20 mouse cellular contexts compared by ENCODE assay signal in the genomic region with DNA sequence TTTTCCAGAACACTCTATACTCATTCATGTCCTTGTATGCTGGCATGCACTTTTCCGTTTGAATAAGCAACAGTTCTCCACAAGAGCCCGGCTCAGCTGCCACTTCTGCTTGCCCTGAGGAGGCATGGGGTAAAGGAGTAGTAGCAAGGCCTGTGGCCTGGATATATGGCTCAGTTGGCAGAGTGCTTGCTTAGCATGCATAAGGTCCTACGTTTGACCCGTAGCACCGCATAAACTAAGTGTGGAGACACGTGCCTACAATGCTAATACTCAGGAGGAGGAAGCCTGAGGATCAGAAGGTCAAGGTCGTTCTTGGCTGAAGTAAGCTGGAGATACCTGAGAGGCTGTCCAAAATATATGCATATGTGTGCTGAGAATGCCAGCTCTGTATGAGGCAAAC.
DNase-seq lines count a peak whose midpoint lies in the region; ATAC-seq and TF ChIP-seq lines count a peak whose summit lies in the region.
"Had no signal": no experiment of that assay in that cellular context is flagged by ENCODE, and none has a peak within 500 bp of the region (broad histone marks: within the 10 kb centered on the region; RNA-seq: fewer than 3 reads in every experiment).

No protein-coding gene starts in this region.

- H3K4me1 ChIP-seq in lung, postnatal 0 days (ENCODE audit: insufficient read depth, low read depth, low read length), result no peaks in the 10 kb centered on the region
- H3K4me1 ChIP-seq in testis, adult 2 months (ENCODE audit: control insufficient read depth, insufficient read depth, low read length), result no peaks in the 10 kb centered on the region
- H3K4me1 ChIP-seq: embryonic facial prominence, embryonic 13.5 days; forebrain, embryonic 12.5 days; heart, embryonic 12.5 days; hindbrain, embryonic 10.5 days had no signal

- 57% methylated on average over 7 of the region's 7 CpGs for WGBS in lung, postnatal 0 days

- no peaks in the 10 kb centered on the region for H3K36me3 ChIP-seq in lung, postnatal 0 days (ENCODE audit: insufficient read depth, low read length)
- no peaks in the 10 kb centered on the region for H3K36me3 ChIP-seq in testis, adult 2 months (ENCODE audit: control insufficient read depth, insufficient read depth, low read length)
- H3K36me3 ChIP-seq: embryonic facial prominence, embryonic 13.5 days; forebrain, embryonic 12.5 days; hindbrain, embryonic 10.5 days; hindbrain, embryonic 15.5 days had no signal

- no peak overlapping the region for H3K4me2 ChIP-seq in lung, postnatal 0 days (replicated peaks; ENCODE audit: low read depth, low read length)
- H3K4me2 ChIP-seq: embryonic facial prominence, embryonic 13.5 days; forebrain, embryonic 12.5 days; heart, embryonic 12.5 days had no signal

- TF ChIP-seq EP300 in lung, postnatal 0 days (IDR thresholded peaks at IDR 0.05), result no peak

- ATAC-seq in lung, postnatal 0 days, result no peak
- ATAC-seq: CD4-positive, CD25-positive, alpha-beta regulatory T cell, adult 4 months; forebrain, embryonic 16.5 days; inflammation-experienced regulatory T-cells, adult 6 months had no signal

- no peaks in the 10 kb centered on the region for H3K9me3 ChIP-seq in lung, postnatal 0 days (ENCODE audit: low read length)
- H3K9me3 ChIP-seq: embryonic facial prominence, embryonic 13.5 days; forebrain, embryonic 12.5 days; heart, embryonic 12.5 days; hindbrain, embryonic 10.5 days; hindbrain, embryonic 15.5 days had no signal

- peak; percentile 5 for DNase-seq in adrenal gland, postnatal 14 days
- no peak for DNase-seq in adrenal gland, postnatal 10 days
- DNase-seq in lung, postnatal 0 days (ENCODE audit: low spot score), result peak; percentile 24
- no peak for DNase-seq in lung, postnatal 14 days
- DNase-seq in testis, postnatal 10 days (ENCODE audit: low spot score), result no peak
- no peak for DNase-seq in cerebellum, postnatal 25 days
- DNase-seq: adrenal gland, postnatal 36 days; B cell, adult 2 months; cerebellum, adult 2 months; cerebellum, postnatal 14 days; gastrocnemius, postnatal 10 days had no signal

- no peaks in the 10 kb centered on the region for H3K27me3 ChIP-seq in lung, postnatal 0 days (replicated peaks; ENCODE audit: insufficient read depth, low read length)
- H3K27me3 ChIP-seq in testis, adult 2 months (ENCODE audit: control insufficient read depth, insufficient read depth, low read length), result no peaks in the 10 kb centered on the region
- H3K27me3 ChIP-seq: embryonic facial prominence, embryonic 13.5 days; forebrain, embryonic 12.5 days; heart, embryonic 12.5 days; hindbrain, embryonic 15.5 days had no signal

- TF ChIP-seq CTCF in lung, postnatal 0 days (IDR thresholded peaks at IDR 0.05), result no peak
- TF ChIP-seq CTCF in testis, adult 2 months (IDR thresholded peaks at IDR 0.05; ENCODE audit: control insufficient read depth, insufficient read depth, insufficient replicate concordance, low read depth, low read length), result no peak

- no peak overlapping the region for H3K9ac ChIP-seq in lung, postnatal 0 days (replicated peaks; ENCODE audit: low read depth)
- H3K9ac ChIP-seq: embryonic facial prominence, embryonic 13.5 days; forebrain, embryonic 12.5 days; heart, embryonic 12.5 days; hindbrain, embryonic 15.5 days had no signal

- no peak for TF ChIP-seq POLR2A in testis, adult 2 months (IDR thresholded peaks at IDR 0.05; ENCODE audit: control insufficient read depth, low read depth, low read length)

- no peak overlapping the region for H3K27ac ChIP-seq in lung, postnatal 0 days (ENCODE audit: low read length)
- peak overlapping the region; percentile 27 for H3K27ac ChIP-seq in testis, adult 2 months (ENCODE audit: control insufficient read depth, insufficient read depth, low read depth, low read length)
- H3K27ac ChIP-seq: forebrain, embryonic 12.5 days; hindbrain, embryonic 10.5 days had no signal

- no peak overlapping the region for H3K4me3 ChIP-seq in lung, postnatal 0 days (ENCODE audit: low read depth, low read length)
- no peak overlapping the region for H3K4me3 ChIP-seq in testis, adult 2 months (ENCODE audit: control insufficient read depth, low read depth, low read length)
- H3K4me3 ChIP-seq: embryonic facial prominence, embryonic 13.5 days; forebrain, embryonic 12.5 days; heart, embryonic 12.5 days; hindbrain, embryonic 10.5 days; hindbrain, embryonic 15.5 days had no signal

Comparison
In these comparisons a context has a peak if more than half of its experiments do, and no peak if none do; other contexts are left out.
1. DNase-seq: peak in adrenal gland, postnatal 14 days (single experiment) and lung, postnatal 0 days (single experiment); none in adrenal gland, postnatal 10 days (single experiment), lung, postnatal 14 days (single experiment), testis, postnatal 10 days (single experiment) and cerebellum, postnatal 25 days (0 of 2).